Mouse (Mus musculus) ES-E14 (cell line): ENCODE results near the gene Eci3.

ENCODE experiments used
- CHD2 ChIP-seq: IDR thresholded peaks from 2 replicates; pipeline ENCODE4 v1.6.1; 2014; ENCODE audit warnings: mild to moderate bottlenecking, low read depth, low read length, inconsistent platforms
- HCFC1 ChIP-seq: IDR thresholded peaks from 2 replicates; pipeline ENCODE4 v1.6.1; 2012; ENCODE audit warnings: low read length, inconsistent platforms, borderline replicate concordance; ENCODE audit not compliant: insufficient read depth
- ZNF384 ChIP-seq: IDR thresholded peaks from 2 replicates; pipeline ENCODE4 v1.6.1; 2012; ENCODE audit warnings: low read depth, low read length, inconsistent platforms

DNA sequence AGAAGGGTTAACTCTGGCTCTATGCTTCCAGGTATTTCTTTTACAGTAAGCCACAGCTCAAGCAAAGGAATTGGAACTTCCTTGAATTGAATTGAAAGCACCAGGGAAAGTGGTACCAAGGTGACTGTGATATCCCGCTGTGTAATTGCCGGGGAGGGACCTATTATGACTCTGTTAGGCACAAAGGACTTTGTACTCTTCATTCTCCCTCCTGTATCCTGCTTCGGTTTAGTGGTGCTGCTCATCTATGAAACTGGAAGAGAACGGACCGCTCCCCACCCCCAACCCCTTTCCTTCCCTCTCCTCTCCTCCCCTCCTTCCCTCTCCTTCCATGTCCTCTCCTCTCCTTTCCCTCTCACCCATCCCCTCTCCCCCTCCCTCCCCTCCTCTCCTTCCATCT lies 1.3 kb upstream of the Eci3 start:
- no peak for TF ChIP-seq CHD2
- no peak for TF ChIP-seq ZNF384
- no peak for TF ChIP-seq HCFC1
